Mouse (Mus musculus) forebrain, postnatal 0 days (tissue): Measurements from ENCODE around the gene Fancb. TPM values are rescaled to one million over a fixed set of nuclear protein-coding genes. Genes with fewer than 3 reads are reported as not detected.

Experiments
- ATAC-seq: fragments of 200-750 bp; cut with Nextera tagmentation; 2 replicates; pipeline ENCODE4 v1.8.0; 2017; ENCODE audit warnings: mild to moderate bottlenecking, moderate library complexity
- DNase-seq: peaks from one replicate; pipeline ENCODE4 v3.0.0-alpha.2; 2015
- H3K27ac ChIP-seq: fragments of 300-500 bp; sonication (generic); 2 replicates; pipeline ENCODE4 v1.5.1; 2014; ENCODE audit warnings: low read depth, mild to moderate bottlenecking, antibody characterized with exemption, low read length, moderate library complexity, mixed read lengths
- H3K27me3 ChIP-seq: fragments of 300-500 bp; sonication (generic); 2 replicates; pipeline ENCODE4 v1.6.1; 2014; ENCODE audit warnings: mild to moderate bottlenecking, low read length, mixed read lengths; ENCODE audit not compliant: insufficient read depth
- H3K36me3 ChIP-seq: fragments of 300-500 bp; sonication (generic); 2 replicates; pipeline ENCODE4 v1.6.1; 2014; ENCODE audit warnings: mild to moderate bottlenecking, moderate library complexity; ENCODE audit not compliant: insufficient read depth
- H3K4me1 ChIP-seq: fragments of 300-500 bp; sonication (generic); 2 replicates; pipeline ENCODE4 v1.6.1; 2014; ENCODE audit warnings: antibody characterized with exemption; ENCODE audit not compliant: insufficient read depth
- H3K4me2 ChIP-seq: fragments of 300-500 bp; sonication (generic); 2 replicates; pipeline ENCODE4 v1.6.1; 2014; ENCODE audit warnings: low read depth, mild to moderate bottlenecking, moderate library complexity
- H3K4me3 ChIP-seq: fragments of 300-500 bp; sonication (generic); 2 replicates; pipeline ENCODE4 v1.5.1; 2014; ENCODE audit warnings: low read depth, low read length, mixed read lengths
- H3K9ac ChIP-seq: fragments of 300-500 bp; sonication (generic); 2 replicates; pipeline ENCODE4 v1.6.1; 2014; ENCODE audit warnings: mild to moderate bottlenecking
- H3K9me3 ChIP-seq: fragments of 300-500 bp; sonication (generic); 2 replicates; pipeline ENCODE4 v1.6.1; 2016; ENCODE audit warnings: low read length
- CTCF ChIP-seq: sonication (generic); IDR thresholded peaks from 2 replicates; pipeline ENCODE4 v1.5.1; 2016; ENCODE audit warnings: antibody characterized with exemption, control low read depth, low read depth
- WGBS: fragments of 180-500 bp; shearing (Covaris S2); extraction: QIAGEN DNeasy Blood & Tissue Kit; methylation state at CpG from one replicate; pipeline ENCODE4 v1.1.7; 2014; 5-methylcytosine and 5-hydroxymethylcytosine counted together
- polyA plus RNA-seq: library from polyadenylated mRNA; unstranded; fragments of >200 nt; fragmentation: Nextera tagmentation; extraction: Ambion mirVana; gene quantifications from 2 replicates; pipeline ENCODE4 v1.2.1, GENCODE M21; 2015
- total RNA-seq: library from RNA; depleted of rRNA; stranded (reverse); fragments of >200 nt; gene quantifications from 2 replicates; pipeline ENCODE4 v1.2.3, GENCODE M21; 2014; rRNA removed

Gene Fancb
- total and polyA plus RNA-seq, 2 experiments from 2014 or later = 1.6 to 3.6 TPM

DNA sequence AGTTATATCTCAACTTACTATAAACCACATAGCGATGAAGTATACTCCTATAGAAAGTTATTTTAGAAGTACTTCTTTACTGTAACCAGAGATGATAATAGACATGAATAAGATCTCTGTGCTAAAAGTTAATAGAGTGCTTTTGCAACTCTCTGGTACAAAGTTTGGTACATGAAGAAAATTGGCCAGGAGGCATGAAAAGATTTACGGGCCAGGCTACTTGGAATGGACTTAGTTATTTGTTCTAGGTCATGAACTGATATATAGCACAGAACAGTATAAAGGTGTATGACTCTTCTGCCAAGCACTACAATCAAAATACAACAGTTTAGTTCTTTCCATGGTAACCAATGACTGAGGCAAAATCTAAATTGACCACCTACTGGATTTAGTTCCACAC is 1.5 kb upstream of the Fancb start:
- Histone ChIP-seq H3K9me3 (no peaks in the 10 kb centered on the region), H3K9ac (no peak overlapping the region), H3K4me2 (peak overlapping the region; percentile 48; the same call in 1 of the 2 replicates), H3K36me3 (no peaks in the 10 kb centered on the region), H3K4me3 (0 out of 2 replicates have a peak overlapping the region, but pooled peaks have one; percentile 50), H3K27me3 (no peaks in the 10 kb centered on the region), H3K27ac (no peak overlapping the region), H3K4me1 (0 out of 2 replicates have a peak, but pooled peaks cover 3% of the 10 kb centered on the region)
- no peak for TF ChIP-seq CTCF
- DNase-seq (no peak), ATAC-seq (no peak)
- 92% methylated on average over 2 of the region's 2 CpGs for WGBS

GRCm38 (mm10) chrX:165003141-165003540 is 22.7 kb downstream of the Fancb start:
- 36% methylated on average over 4 of the region's 4 CpGs for WGBS

GRCm38 (mm10) chrX:165004779-165005324 is 24.5 kb downstream of the Fancb start, which contains the start of gene Gm17604:
TSS of gene Gm17604 (minus strand) at chrX:165004829.
- H3K9me3 ChIP-seq = no peaks in the 10 kb centered on the region
- DNase-seq (no peak), ATAC-seq (no peak)
- no peak within 1 kb of the TSS for H3K27ac ChIP-seq
- H3K4me3 ChIP-seq = no peak within 1 kb of the TSS
- no peak for TF ChIP-seq CTCF
- H3K9ac ChIP-seq = no peak within 1 kb of the TSS
- no peak within 1 kb of the TSS for H3K4me2 ChIP-seq
- H3K27me3 ChIP-seq = no peaks in the 10 kb centered on the region
- H3K36me3 ChIP-seq = no peaks in the 10 kb centered on the region
- H3K4me1 ChIP-seq = no peaks in the 10 kb centered on the region

More at GRCm38 (mm10) chrX:165003141-165003540, 22.7 kb downstream of the Fancb start:
- DNase-seq = no peak
- Histone ChIP-seq H3K4me2 (no peak overlapping the region), H3K9me3 (no peaks in the 10 kb centered on the region), H3K36me3 (no peaks in the 10 kb centered on the region), H3K4me3 (no peak overlapping the region), H3K27ac (no peak overlapping the region), H3K9ac (no peak overlapping the region), H3K27me3 (no peaks in the 10 kb centered on the region), H3K4me1 (no peaks in the 10 kb centered on the region)
- ATAC-seq = no peak
- no peak for TF ChIP-seq CTCF

Other genes with a start within 250 kb of the Fancb start
- gene Mospd2, start 217 bp upstream of the Fancb start, total RNA-seq = 20.9 and 21.7 TPM in 2 replicates
- gene Mospd2, start 217 bp upstream of the Fancb start, polyA plus RNA-seq = 7.4 and 8.8 TPM in 2 replicates
- not detected in 2 replicates for gene Gm17604, start 24.2 kb downstream of the Fancb start, total RNA-seq
- gene Gm17604, start 24.2 kb downstream of the Fancb start, polyA plus RNA-seq = not detected in 2 replicates